Mouse (Mus musculus): ENCODE measurements around the gene Otulin.

Gene Otulin

DNA sequence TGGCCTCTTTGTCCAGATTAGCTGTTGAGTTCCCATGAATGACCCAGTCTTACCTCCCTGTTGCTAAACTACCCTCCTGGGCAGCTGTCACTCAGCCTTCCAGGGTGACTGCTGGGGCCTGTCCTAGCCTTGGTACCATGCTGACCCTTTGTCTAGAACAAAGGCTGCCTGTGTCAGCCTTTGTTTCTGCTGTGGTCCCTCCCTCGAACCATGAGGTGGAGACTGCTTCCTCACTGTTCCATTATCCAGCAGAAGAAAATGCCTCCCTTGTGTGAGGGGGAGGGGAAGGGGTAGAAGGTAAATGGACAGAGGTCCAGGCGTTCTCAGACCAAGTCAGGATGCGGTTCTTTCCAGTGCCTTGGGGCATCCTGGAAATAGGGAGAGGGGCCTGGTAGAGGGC lies 48.9 kb downstream of the Otulin start:
- DNase-seq (ENCODE audit: low spot score in 2 of 2) = no peak

GRCm38 (mm10) chr15:27580771-27581170 lies 49.7 kb downstream of the Otulin start:
- no peak for DNase-seq (ENCODE audit: low spot score in 2 of 2)

- DNase-seq (ENCODE audit: low spot score in 2 of 2) = no peak
Measured at GRCm38 (mm10) chr15:27579853-27580252, 50.6 kb downstream of the Otulin start.

DNA sequence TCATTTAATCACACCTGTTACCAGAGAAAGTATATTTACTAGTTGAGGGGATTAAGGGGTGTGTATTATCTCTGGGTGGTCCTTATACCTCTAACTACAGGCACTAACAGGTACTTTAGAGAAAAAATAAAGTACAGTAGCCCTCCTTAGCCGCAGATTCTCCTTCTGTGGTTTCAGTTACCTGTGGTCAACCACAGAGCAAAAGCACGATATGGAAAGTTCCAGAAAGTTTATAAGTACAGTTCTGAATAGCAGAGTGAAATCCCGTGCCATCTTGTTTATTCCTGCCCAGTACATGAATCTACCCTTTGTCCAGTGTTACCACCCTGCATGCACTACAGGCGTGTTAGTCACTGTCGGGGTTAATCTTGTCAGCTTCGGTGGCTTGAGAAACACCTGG lies 51.6 kb downstream of the Otulin start:
- no peak for DNase-seq (ENCODE audit: low spot score in 2 of 2)

DNA sequence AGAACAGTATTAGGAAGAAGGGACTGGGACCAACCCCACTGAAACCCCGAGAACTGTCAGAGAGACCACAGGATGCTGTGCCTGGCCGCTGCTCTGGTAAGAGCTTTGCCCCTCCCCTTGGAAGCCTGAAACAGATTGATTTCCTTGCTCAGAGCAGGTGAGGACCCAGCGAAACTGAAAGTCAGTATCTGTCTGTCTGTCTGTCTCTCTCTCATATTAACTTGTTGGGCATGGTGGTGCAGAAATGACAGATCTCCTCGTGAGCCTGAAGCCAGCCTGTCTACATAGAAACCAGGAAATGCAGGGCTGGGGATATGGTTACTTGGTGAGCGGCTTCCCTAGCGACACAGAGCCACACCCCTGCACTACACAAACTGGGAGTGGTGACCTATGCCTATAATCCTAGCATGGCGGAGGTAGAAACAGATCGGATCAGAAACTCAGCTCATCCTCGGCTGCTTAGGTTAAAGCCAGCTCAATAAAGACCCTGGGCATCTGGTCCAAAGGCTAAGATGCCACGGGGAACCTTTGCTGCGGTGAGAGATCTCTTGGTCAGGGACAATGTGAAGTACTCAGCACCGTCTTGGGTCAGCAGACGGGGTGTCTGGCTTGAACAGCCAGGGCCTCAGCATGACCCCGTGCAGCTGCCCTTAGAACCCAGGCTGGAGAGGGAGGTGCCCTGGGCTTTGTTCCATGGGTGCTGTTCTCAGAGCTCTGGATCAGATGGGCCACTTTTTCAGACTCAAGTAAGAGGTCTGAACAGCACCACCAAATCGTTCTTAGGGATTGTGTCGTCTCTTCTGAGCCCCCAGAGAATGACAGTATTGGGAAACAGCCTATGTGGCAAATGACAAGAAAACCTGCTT lies 52.3 kb downstream of the Otulin start:
- DNase-seq (ENCODE audit: low spot score in 2 of 2) = no peak

DNA sequence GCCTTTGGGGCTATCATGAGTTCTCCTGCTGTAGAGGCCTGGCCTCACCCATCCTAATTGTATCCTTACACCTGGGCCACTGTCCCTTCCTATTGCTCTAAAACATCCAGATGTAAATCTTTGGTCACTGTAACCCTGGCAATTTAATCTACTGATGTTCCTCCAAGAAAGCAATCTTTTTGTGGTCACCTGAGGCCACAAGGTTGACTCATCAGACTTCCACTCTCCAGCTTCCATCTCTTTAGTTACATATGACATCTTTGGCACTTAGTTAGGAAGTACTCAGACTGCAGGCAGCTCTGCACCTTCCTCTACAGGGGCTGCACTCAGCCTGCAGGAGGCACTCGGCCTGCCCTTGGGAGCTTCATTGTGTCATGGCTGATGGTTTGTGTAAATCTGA lies 53.6 kb downstream of the Otulin start:
- DNase-seq (ENCODE audit: low spot score in 2 of 2) = no peak

GRCm38 (mm10) chr15:27575932-27576331 lies 54.6 kb downstream of the Otulin start:
- no peak for DNase-seq (ENCODE audit: low spot score in 2 of 2)

DNA sequence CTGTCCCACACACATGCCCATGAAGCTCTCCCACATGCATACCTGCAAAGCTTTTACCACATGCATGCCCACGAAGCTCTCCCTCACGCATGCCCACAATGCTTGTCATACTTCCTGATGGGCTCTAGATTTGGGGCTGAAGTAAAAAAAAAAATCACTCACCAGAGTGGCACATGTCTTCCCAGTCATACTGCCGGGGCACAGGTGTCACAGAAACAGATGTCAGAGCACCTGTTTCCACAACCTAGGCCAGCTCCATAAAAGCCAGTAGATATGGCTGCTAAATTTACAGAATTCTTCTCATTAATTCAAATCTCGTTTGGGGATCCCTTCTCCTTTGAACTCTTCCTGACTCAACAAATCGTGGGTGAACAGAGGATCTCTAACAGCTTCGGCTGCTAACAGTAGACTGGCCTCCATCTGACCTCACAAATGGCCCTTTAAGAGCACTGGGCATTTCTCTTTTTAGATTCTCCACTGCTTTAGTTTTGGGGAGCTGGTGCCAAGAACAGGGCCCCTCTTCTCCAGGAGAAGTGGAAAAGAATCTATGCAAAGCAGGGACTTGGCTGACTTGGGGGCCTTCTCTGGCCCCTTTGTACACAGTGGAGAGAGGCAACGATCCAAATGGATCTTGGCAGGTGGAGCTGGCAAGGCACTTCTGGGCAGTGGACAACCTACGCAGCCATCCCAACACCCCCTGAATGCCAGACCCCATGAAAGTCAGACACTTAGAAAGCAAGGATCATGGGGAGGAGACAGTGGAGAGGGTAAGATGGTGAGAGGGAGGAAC lies 55.3 kb downstream of the Otulin start:
- no peak for DNase-seq (ENCODE audit: low spot score in 2 of 2)

DNA sequence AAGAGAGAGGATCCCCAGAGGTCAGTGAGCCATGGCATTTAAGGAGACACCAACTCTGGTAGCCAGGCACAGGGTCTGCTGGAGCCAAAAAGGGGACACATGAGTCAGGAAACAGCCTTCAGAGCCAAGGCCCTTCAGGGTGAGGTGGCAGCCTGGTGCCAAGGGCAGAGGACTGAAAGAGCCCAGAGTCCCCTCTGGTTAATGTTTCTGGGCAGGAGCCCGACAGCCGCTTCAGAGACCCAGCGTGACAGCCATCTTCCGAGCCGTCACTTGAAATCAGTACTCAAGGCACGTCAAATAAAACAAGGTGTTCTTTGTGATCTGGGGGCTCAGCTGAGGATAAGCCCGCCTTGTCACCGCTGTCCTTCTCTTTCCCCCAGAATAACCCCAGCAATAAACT lies 59.3 kb downstream of the Otulin start:
- DNase-seq (ENCODE audit: low spot score in 2 of 2) = no peak

DNA sequence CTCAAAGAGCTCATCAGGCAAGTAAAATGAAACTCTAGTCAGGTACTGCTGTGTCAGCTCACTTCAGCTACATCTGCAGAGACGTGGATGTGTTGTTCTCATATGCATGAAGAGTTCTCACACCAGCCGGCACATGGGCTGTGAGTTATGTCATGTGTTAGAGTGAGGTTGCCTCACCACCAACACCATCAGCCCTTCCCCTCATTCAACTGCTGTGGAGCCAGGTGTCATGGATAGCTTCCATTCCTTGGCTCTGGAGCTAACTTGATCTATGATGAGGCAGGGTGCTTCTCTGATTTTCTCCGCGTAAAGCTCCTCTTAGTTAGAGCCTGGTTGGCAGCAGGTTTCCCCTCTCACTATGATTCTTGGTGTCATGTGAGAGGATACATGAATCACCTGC lies 60.1 kb downstream of the Otulin start:
- no peak for DNase-seq (ENCODE audit: low spot score in 2 of 2)

- no peak for DNase-seq (ENCODE audit: low spot score in 2 of 2)
Measured at GRCm38 (mm10) chr15:27569924-27570323, 60.6 kb downstream of the Otulin start.

DNA sequence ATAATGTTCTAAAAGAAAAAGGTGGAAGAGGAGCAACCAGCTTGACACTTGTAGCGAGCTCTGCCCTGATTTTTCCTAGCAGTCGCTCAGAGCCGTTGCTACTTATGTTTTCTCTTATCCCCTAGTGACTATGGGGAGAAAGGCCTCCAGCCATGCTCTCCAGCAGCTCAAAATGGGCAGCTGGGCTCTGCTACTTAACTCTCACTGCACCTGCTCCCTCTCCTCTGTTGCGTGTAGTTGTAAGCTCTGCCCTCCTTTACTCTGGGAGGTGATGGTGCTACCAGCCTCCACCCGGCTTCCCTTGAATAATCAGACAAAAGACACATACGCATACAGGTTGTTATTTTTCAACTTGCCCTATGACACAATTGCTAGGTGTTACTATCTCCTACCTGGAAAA lies 62.1 kb downstream of the Otulin start:
- no peak for DNase-seq (ENCODE audit: low spot score in 2 of 2)

DNA sequence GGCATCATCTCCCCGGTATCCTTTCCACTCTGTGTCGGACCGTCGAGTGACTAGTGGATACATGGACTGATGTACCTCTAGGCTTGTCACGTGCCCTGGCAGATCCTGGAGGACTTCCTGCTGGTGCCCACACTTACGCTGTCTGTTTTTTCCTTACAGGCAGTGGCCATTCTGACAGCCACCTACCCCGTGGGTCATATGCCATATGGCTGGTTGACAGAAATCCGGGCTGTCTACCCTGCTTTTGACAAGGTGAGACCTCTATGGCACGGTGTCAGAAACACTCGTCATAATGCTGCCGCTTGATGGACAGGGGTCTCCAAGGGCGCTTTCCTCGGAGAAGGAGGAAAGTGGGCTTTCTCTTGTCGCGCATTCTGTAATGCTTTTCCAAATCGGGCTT lies 63.1 kb downstream of the Otulin start:
- DNase-seq (ENCODE audit: low spot score in 2 of 2) = no peak

DNA sequence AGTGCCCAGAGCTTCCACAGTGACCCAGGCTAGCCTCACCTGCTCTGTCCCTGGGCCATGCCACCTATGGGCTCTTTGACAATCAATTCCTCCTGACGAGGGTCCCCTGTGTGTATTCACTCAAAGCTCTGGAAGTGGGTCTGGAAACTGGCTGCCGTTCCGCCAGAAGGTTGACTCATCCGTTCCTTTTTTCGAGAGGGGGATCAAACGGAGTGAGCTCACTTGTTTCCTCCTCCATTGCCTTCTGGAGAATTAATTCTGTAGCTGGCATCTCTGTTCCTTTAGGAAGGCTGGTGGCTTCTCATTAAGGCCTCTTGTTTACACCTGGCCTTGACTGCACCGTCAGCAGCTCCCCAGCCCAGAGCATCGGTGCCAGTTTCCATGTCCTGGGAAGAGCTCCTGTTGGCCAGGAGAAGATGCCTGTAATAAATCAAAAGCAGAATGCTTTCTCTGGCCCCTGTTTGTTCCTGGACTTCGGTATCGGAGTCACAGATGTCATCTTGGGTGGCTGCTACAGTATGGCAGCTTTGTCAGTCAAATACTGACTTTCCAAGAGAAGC lies 64.8 kb downstream of the Otulin start:
- no peak for DNase-seq (ENCODE audit: low spot score in 2 of 2)

DNA sequence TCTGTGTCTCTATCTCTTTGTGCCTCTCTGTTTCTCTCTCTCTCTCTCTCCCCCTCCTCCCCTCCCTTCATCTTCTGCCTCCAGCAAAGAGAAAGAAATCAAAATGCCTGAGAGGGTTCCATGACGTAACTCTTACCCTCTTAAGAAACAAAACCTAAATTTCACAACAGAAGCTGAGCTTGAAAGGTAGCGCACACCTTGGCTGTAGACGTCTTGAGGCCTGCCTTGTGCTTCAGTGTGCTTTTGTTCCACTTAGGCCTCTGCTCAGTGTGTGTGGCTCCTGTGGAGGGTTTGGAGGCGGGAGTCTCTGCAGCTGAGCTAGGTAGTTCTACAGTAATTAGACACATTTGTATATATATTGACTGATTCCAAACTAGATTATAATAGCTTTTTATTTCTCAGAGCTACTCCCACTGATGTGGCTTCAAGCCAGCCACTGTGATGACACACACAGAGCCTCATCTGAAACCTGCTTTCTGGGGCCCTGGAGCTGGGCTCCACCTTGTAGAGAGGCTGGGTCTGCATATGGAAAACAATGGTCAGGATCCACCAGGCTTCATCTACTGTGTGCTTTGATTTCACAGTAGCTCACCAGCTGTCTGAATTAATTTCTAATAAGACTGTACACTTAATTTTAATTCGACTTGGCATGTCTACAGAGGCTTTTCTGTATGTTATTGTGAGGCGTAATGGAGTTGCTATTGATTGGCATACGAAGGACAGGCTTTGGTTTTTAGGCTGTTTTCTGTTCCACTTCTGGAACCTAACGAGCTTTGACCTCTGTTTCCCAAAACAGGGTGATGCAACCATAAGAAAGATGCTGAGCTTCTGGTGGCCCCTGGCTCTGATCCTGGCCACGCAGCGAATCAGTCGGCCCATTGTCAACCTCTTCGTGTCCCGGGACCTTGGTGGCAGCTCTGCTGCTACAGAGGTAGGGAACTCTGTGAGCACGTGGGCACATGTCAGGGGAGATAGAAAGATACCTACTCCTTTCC lies 66.1 kb downstream of the Otulin start:
- no peak for DNase-seq (ENCODE audit: low spot score in 2 of 2)

GRCm38 (mm10) chr15:27560315-27560714 lies 70.2 kb downstream of the Otulin start:
- DNase-seq (ENCODE audit: low spot score in 2 of 2) = no peak

DNA sequence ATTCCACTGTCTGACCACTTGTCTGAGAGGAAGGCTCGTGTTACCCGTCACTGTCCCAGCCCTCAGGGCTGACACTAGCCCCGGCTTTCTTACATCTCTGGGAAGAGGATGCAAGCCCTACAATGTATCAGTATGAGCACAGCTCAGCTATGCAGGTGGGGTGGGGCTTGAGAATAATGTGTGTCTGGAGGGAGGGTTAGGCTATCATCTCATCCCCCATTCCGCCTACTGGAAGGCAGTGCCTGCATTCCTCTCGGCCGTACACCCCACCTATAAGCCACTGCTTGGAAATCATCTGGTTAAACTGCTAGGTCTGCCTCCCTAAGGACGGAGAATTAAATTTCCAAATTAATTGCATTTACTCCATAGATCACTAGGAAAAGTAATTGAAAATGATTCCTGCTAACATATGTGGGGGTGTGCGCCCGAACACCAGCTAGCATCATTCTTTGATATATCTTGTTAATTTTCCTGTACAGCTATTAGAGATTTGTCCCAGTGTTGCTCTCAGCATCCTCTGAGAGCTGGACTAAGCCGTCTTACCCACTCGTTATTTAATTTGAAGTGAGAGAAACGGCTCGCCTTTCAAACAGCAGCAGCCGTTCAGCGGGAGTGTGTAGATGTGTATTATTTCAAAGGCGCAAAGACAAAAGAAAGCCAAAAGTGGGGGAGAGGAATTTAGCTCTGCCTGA lies 71.9 kb downstream of the Otulin start:
- no peak for DNase-seq (ENCODE audit: low spot score in 2 of 2)

DNA sequence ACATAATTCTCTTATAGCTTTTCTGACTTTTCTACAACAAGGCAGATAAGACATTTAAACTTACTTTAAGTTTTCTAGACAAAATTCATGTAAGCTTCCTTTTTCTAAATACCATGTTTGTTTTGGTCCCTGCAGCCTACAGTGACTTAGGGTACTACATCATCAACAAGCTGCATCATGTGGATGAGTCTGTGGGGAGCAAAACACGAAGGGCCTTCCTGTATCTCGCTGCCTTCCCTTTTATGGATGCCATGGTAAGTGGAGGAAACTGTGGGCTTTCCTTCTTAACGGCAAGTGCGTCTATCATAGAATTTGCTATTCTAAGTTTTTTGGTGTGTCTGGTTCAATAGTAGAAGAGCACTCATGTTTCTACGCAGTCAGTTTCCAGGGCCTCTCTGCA lies 76.9 kb downstream of the Otulin start:
- no peak for DNase-seq (ENCODE audit: low spot score in 2 of 2)

GRCm38 (mm10) chr15:27552129-27552700 lies 78.3 kb downstream of the Otulin start:
- DNase-seq (ENCODE audit: low spot score in 2 of 2) = no peak

All from spleen, postnatal 10 days (tissue).